Mouse (Mus musculus) thymus, adult 2 months (tissue): ENCODE measurements around the gene Ccdc9b.

Source experiments
- CTCF ChIP-seq: fragments of 200-500 bp; IDR thresholded peaks from 2 replicates; pipeline ENCODE4 v1.5.1; 2012; ENCODE audit warnings: mild to moderate bottlenecking, control low read depth, low read length, moderate library complexity, borderline replicate concordance; ENCODE audit not compliant: control insufficient read depth, poor library complexity, insufficient read depth; ENCODE audit errors: extremely low read depth
- POLR2A ChIP-seq: fragments of 200-500 bp; IDR thresholded peaks from 2 replicates; pipeline ENCODE4 v1.6.1; 2012; ENCODE audit warnings: mild to moderate bottlenecking, low read length, control low read depth, moderate library complexity; ENCODE audit not compliant: control insufficient read depth, poor library complexity, insufficient read depth; ENCODE audit errors: extremely low read depth

- TF ChIP-seq POLR2A (no peak), CTCF (no peak)
These were observed 37.0 kb downstream of the Ccdc9b start for GRCm38 (mm10) chr2:118725511-118725910.
